Mouse (Mus musculus): ENCODE measurements around the gene Ep400. TPM values are rescaled to one million over a fixed set of nuclear protein-coding genes. Genes with fewer than 3 reads are reported as not detected.

The Ep400 gene
- polyA plus RNA-seq, 1 experiment from 2014 or later: 29.8 TPM

Small RNAs within 50 kb of the gene (microRNA-seq; reads per million reads assigned to microRNA genes)
- not detected for gene Mir7026

Other genes starting within 250 kb of the Ep400 start
- gene Galnt9, start 226.4 kb downstream of the Ep400 start, polyA plus RNA-seq (2015; fragmentation: Nextera tagmentation; extraction: Ambion mirVana): 0.46 and 0.71 TPM in 2 replicates
- 44.8 and 50.6 TPM in 2 replicates for gene Noc4l, start 117.3 kb downstream of the Ep400 start, polyA plus RNA-seq (2015; fragmentation: Nextera tagmentation; extraction: Ambion mirVana)
- 22.1 and 24.2 TPM in 2 replicates for gene Ddx51, start 117.3 kb downstream of the Ep400 start, polyA plus RNA-seq (2015; fragmentation: Nextera tagmentation; extraction: Ambion mirVana)
- gene Pus1, start 9.9 kb upstream of the Ep400 start, polyA plus RNA-seq (2015; fragmentation: Nextera tagmentation; extraction: Ambion mirVana): 45.0 and 51.1 TPM in 2 replicates
- 14.0 and 15.8 TPM in 2 replicates for gene Ulk1, start 39.4 kb upstream of the Ep400 start, polyA plus RNA-seq (2015; fragmentation: Nextera tagmentation; extraction: Ambion mirVana)
- 28.2 and 30.0 TPM in 2 replicates for gene Hscb, start 69.1 kb upstream of the Ep400 start, polyA plus RNA-seq (2015; fragmentation: Nextera tagmentation; extraction: Ambion mirVana)
- gene Chek2, start 69.3 kb upstream of the Ep400 start, polyA plus RNA-seq (2015; fragmentation: Nextera tagmentation; extraction: Ambion mirVana): 31.7 and 33.8 TPM in 2 replicates
- 10.2 and 10.9 TPM in 2 replicates for gene Ttc28, start 109.1 kb upstream of the Ep400 start, polyA plus RNA-seq (2015; fragmentation: Nextera tagmentation; extraction: Ambion mirVana)